In the genomic region with DNA sequence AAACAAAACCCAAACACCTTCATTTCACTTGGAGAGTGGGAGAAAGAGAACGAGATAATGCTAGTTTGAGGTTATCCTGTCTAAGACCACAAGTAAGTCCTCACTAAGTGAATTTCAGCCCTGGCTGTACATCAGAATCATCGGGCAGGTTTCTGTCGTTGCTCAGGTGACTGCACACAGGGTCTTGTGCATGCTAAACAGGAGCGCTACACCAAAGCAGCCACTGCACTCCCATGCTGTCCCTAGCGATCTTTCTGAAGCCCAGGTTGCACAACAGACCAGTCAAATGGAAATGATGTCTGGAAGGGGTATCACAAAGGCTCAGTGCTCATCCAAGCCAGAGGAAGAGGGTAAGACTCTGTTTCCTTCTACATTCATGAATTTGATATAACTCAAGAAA, we compare ENCODE assay signal across 26 mouse cellular contexts. TPM values are rescaled to one million over a fixed set of nuclear protein-coding genes. Genes with fewer than 3 reads are reported as not detected.
DNase-seq lines count a peak whose midpoint lies in the region; ATAC-seq and TF ChIP-seq lines count a peak whose summit lies in the region.
"Had no signal": no experiment of that assay in that cellular context is flagged by ENCODE, and none has a peak within 500 bp of the region (broad histone marks: within the 10 kb centered on the region; RNA-seq: fewer than 3 reads in every experiment).

No protein-coding gene starts in this region.

- ATAC-seq in liver, embryonic 11.5 days (replicated peaks; ENCODE audit: low FRiP score) = no peak
- ATAC-seq: forebrain, embryonic 14.5 days; forebrain, embryonic 16.5 days; Patski had no signal

- H3K9ac ChIP-seq in liver, adult 2 months (ENCODE audit: low read depth, low read length) = no peak overlapping the region
- no peak overlapping the region for H3K9ac ChIP-seq in liver, embryonic 11.5 days (ENCODE audit: low read depth, low read length)
- H3K9ac ChIP-seq: embryonic facial prominence, embryonic 13.5 days; embryonic facial prominence, embryonic 15.5 days; forebrain, embryonic 12.5 days had no signal

- H3K36me3 ChIP-seq in heart, embryonic 10.5 days = peaks cover 22% of the 10 kb centered on the region
- peaks cover 43% of the 10 kb centered on the region for H3K36me3 ChIP-seq in liver, adult 2 months (ENCODE audit: control insufficient read depth, insufficient read depth, low read length)
- no peaks in the 10 kb centered on the region for H3K36me3 ChIP-seq in liver, embryonic 11.5 days (ENCODE audit: control insufficient read depth, insufficient read depth, low read length)

- WGBS in heart, embryonic 10.5 days = 88% methylated on average over 5 of the region's 5 CpGs
- WGBS in liver, adult 2 months = 59% methylated on average over 5 of the region's 5 CpGs
- 86% methylated on average over 5 of the region's 5 CpGs for WGBS in liver, embryonic 11.5 days

- TF ChIP-seq CTCF in liver, adult 2 months (IDR thresholded peaks at IDR 0.05; ENCODE audit: low read depth, low read length) = peak; percentile 13; the same call in 1 of the 2 replicates

- no peaks in the 10 kb centered on the region for H3K79me2 ChIP-seq in liver, adult 2 months (ENCODE audit: control insufficient read depth, insufficient read depth, low read length)

- H3K4me1 ChIP-seq in heart, embryonic 10.5 days = no peaks in the 10 kb centered on the region
- H3K4me1 ChIP-seq in liver, adult 2 months (ENCODE audit: control insufficient read depth, insufficient read depth, low read length) = no peaks in the 10 kb centered on the region
- no peaks in the 10 kb centered on the region for H3K4me1 ChIP-seq in liver, embryonic 11.5 days (replicated peaks; ENCODE audit: control insufficient read depth, insufficient read depth, low read length)
- H3K4me1 ChIP-seq: forebrain, embryonic 10.5 days; forebrain, embryonic 12.5 days had no signal

- DNase-seq in heart, embryonic 10.5 days (ENCODE audit: low spot score) = peak; percentile 62
- no peak for DNase-seq in heart, postnatal 10 days
- peak; percentile 60 for DNase-seq in liver, adult 2 months (ENCODE audit: extremely low read depth, low read depth, low spot score)
- no peak for DNase-seq in liver, embryonic 11.5 days (ENCODE audit: low spot score)
- DNase-seq in ES-CJ7 (ENCODE audit: low read depth, low spot score) (peak; percentile 28), ZHBTc4 (ENCODE audit: low read depth, low spot score) (peak; percentile 32)
- DNase-seq in layer of hippocampus, postnatal 25 days (ENCODE audit: extremely low spot score in 1 of 2, low spot score in 1 of 2) = no peak
- DNase-seq: adrenal gland, adult 2 months; adrenal gland, postnatal 10 days; adrenal gland, postnatal 25 days; cerebellum, adult 11 months; cerebellum, adult 18-20 months; cerebellum, adult 8-10 months; cerebellum, adult 9-11 months; cerebellum, postnatal 14 days; cerebellum, postnatal 36 days; embryo, embryonic 11 days had no signal

- no peaks in the 10 kb centered on the region for H3K27me3 ChIP-seq in heart, embryonic 10.5 days (ENCODE audit: insufficient read depth, poor library complexity, severe bottlenecking)
- H3K27me3 ChIP-seq in liver, adult 2 months (ENCODE audit: control insufficient read depth, insufficient read depth, low read length) = no peaks in the 10 kb centered on the region
- H3K27me3 ChIP-seq in liver, embryonic 11.5 days (replicated peaks; ENCODE audit: control insufficient read depth, insufficient read depth, low read length) = no peaks in the 10 kb centered on the region
- H3K27me3 ChIP-seq: embryonic facial prominence, embryonic 13.5 days; embryonic facial prominence, embryonic 15.5 days; forebrain, embryonic 12.5 days; Patski had no signal

- TF ChIP-seq POLR2A in liver, adult 2 months (IDR thresholded peaks at IDR 0.05; ENCODE audit: extremely low read depth, insufficient read depth, low read length) = no peak

- no peak overlapping the region for H3K27ac ChIP-seq in heart, embryonic 10.5 days
- no peak overlapping the region for H3K27ac ChIP-seq in liver, adult 2 months (replicated peaks; ENCODE audit: insufficient read depth, low read depth, low read length)
- no peak overlapping the region for H3K27ac ChIP-seq in liver, embryonic 11.5 days (ENCODE audit: low read depth, low read length)
- H3K27ac ChIP-seq: embryonic facial prominence, embryonic 13.5 days; embryonic facial prominence, embryonic 15.5 days; forebrain, embryonic 10.5 days; forebrain, embryonic 12.5 days had no signal

- H3K4me3 ChIP-seq in heart, embryonic 10.5 days = no peak overlapping the region
- no peak overlapping the region for H3K4me3 ChIP-seq in liver, adult 2 months (ENCODE audit: insufficient read depth, low read depth, low read length)
- no peak overlapping the region for H3K4me3 ChIP-seq in liver, embryonic 11.5 days (ENCODE audit: low read depth, low read length)
- H3K4me3 ChIP-seq: embryonic facial prominence, embryonic 13.5 days; embryonic facial prominence, embryonic 15.5 days; erythroblast, embryonic 14.5 days; forebrain, embryonic 10.5 days; forebrain, embryonic 12.5 days had no signal

- H3K4me2 ChIP-seq in liver, embryonic 11.5 days = no peak overlapping the region
- H3K4me2 ChIP-seq: embryonic facial prominence, embryonic 13.5 days; embryonic facial prominence, embryonic 15.5 days; forebrain, embryonic 12.5 days had no signal

- H3K9me3 ChIP-seq in heart, embryonic 10.5 days = no peaks in the 10 kb centered on the region
- H3K9me3 ChIP-seq in liver, embryonic 11.5 days (ENCODE audit: control insufficient read depth, low read length) = no peaks in the 10 kb centered on the region
- H3K9me3 ChIP-seq: embryonic facial prominence, embryonic 13.5 days; embryonic facial prominence, embryonic 15.5 days; forebrain, embryonic 10.5 days; forebrain, embryonic 12.5 days; G1E had no signal

- intact Hi-C loops in heart, postnatal 10 days (cut with DNase I) = no loop called here

RNA-seq across cellular contexts. Expression of gene Serpinc1, which starts 28.1 kb away (rescaled TPM):
- 1.7 and 32.9 TPM in 2 replicates for polyA plus RNA-seq in heart, embryonic 10.5 days (2016; fragmentation: Nextera tagmentation; extraction: Ambion mirVana)
- under 1 TPM; 0.17 to 0.57 TPM for total RNA-seq in heart, postnatal 10 days (2021)
- total RNA-seq in liver, adult 2 months (2014; rRNA removed) = 3,274 and 4,209 TPM in 2 replicates
- 4,695 and 5,808 TPM in 2 replicates for polyA plus RNA-seq in liver, adult 2 months (2012; rRNA removed)
- polyA plus RNA-seq in liver, embryonic 11.5 days (2014; fragmentation: Nextera tagmentation; extraction: Ambion mirVana) = 209 and 215 TPM in 2 replicates
- under 1 TPM; 0.15 to 0.47 TPM for total RNA-seq in layer of hippocampus, postnatal 25 days (2021)

RNA-seq across cellular contexts. Expression of gene Zbtb37, which starts 28.2 kb away (rescaled TPM):
- 6.9 and 8.7 TPM in 2 replicates for polyA plus RNA-seq in heart, embryonic 10.5 days (2016; fragmentation: Nextera tagmentation; extraction: Ambion mirVana)
- 10 to 100 TPM; 14.5 to 17.7 TPM for total RNA-seq in heart, postnatal 10 days (2021)
- total RNA-seq in liver, adult 2 months (2014; rRNA removed) = 4.3 and 4.4 TPM in 2 replicates
- polyA plus RNA-seq in liver, adult 2 months (2012; rRNA removed) = 0.33 and 0.97 TPM in 2 replicates
- polyA plus RNA-seq in liver, embryonic 11.5 days (2014; fragmentation: Nextera tagmentation; extraction: Ambion mirVana) = 3.4 and 4.8 TPM in 2 replicates
- total RNA-seq in layer of hippocampus, postnatal 25 days (2021) = 10 to 100 TPM; 15.0 to 18.2 TPM
- polyA plus RNA-seq: erythroblast, embryonic 14.5 days had no signal

Comparison
In these comparisons a context has a peak if more than half of its experiments do, and no peak if none do; other contexts are left out.
1. DNase-seq: peak in heart, embryonic 10.5 days (single experiment), liver, adult 2 months (single experiment), ES-CJ7 (single experiment) and ZHBTc4 (single experiment); none in heart, postnatal 10 days (0 of 2), liver, embryonic 11.5 days (single experiment) and layer of hippocampus, postnatal 25 days (0 of 2).
2. RNA of gene Serpinc1, which starts 28.1 kb away (total RNA-seq): 3,274 to 4,209 TPM in liver, adult 2 months; 0.17 to 0.57 TPM in heart, postnatal 10 days and 0.15 to 0.47 TPM in layer of hippocampus, postnatal 25 days; every median in the first group is over 1,000 times any median in the second.